Mouse (Mus musculus): ENCODE results near the gene Gm43720. TPM values are rescaled to one million over a fixed set of nuclear protein-coding genes. Genes with fewer than 3 reads are reported as not detected.
A peak's percentile ranks its signal among the peaks of the same experiment; 100 is the strongest.

Gm43720 gene
- polyA plus RNA-seq, 1 experiment = 0.16 TPM

GRCm38 (mm10) chr5:138262001-138262400, 17.8 kb downstream of the Gm43720 start:
- no peak for DNase-seq (ENCODE audit: low read depth)

GRCm38 (mm10) chr5:138260834-138261233, 18.9 kb downstream of the Gm43720 start:
- no peak for DNase-seq (ENCODE audit: low read depth)

GRCm38 (mm10) chr5:138260051-138260450, 19.7 kb downstream of the Gm43720 start:
- DNase-seq (ENCODE audit: low read depth) = no peak

GRCm38 (mm10) chr5:138258993-138259392, 20.8 kb downstream of the Gm43720 start:
- no peak for DNase-seq (ENCODE audit: low read depth)

GRCm38 (mm10) chr5:138258542-138258941, 21.2 kb downstream of the Gm43720 start:
- no peak for DNase-seq (ENCODE audit: low read depth)

GRCm38 (mm10) chr5:138258078-138258477, 21.7 kb downstream of the Gm43720 start:
- no peak for DNase-seq (ENCODE audit: low read depth)

- DNase-seq (ENCODE audit: low read depth) = no peak
These were observed 22.2 kb downstream of the Gm43720 start for GRCm38 (mm10) chr5:138257585-138257978.

GRCm38 (mm10) chr5:138256966-138257584, 22.7 kb downstream of the Gm43720 start:
- DNase-seq (ENCODE audit: low read depth) = no peak

GRCm38 (mm10) chr5:138256094-138256467, 23.7 kb downstream of the Gm43720 start:
- no peak for DNase-seq (ENCODE audit: low read depth)

GRCm38 (mm10) chr5:138255353-138256093, 24.2 kb downstream of the Gm43720 start, which contains the start of gene Lamtor4:
Gene Lamtor4 (plus strand): TSS chr5:138255482.
- DNase-seq (ENCODE audit: low read depth) = peak; percentile 90

- DNase-seq (ENCODE audit: low read depth) = no peak
These were observed 26.7 kb downstream of the Gm43720 start for GRCm38 (mm10) chr5:138253061-138253460.

- no peak for DNase-seq (ENCODE audit: low read depth)
These were observed 28.6 kb downstream of the Gm43720 start for GRCm38 (mm10) chr5:138251144-138251543.

- DNase-seq (ENCODE audit: low read depth) = no peak
These were observed 38.2 kb downstream of the Gm43720 start for GRCm38 (mm10) chr5:138241511-138241910.

GRCm38 (mm10) chr5:138234224-138234623, 45.5 kb downstream of the Gm43720 start:
- no peak for DNase-seq (ENCODE audit: low read depth)

- DNase-seq (ENCODE audit: low read depth) = no peak
These were observed 46.0 kb downstream of the Gm43720 start for GRCm38 (mm10) chr5:138233778-138234177.

- no peak for DNase-seq (ENCODE audit: low read depth)
These were observed 50.2 kb downstream of the Gm43720 start for GRCm38 (mm10) chr5:138229511-138229910.

- DNase-seq (ENCODE audit: low read depth) = no peak
These were observed 51.7 kb downstream of the Gm43720 start for GRCm38 (mm10) chr5:138228026-138228425.

GRCm38 (mm10) chr5:138227367-138227766, 52.4 kb downstream of the Gm43720 start:
- no peak for DNase-seq (ENCODE audit: low read depth)

GRCm38 (mm10) chr5:138226491-138226890, 53.3 kb downstream of the Gm43720 start:
- no peak for DNase-seq (ENCODE audit: low read depth)

GRCm38 (mm10) chr5:138225700-138226099, 54.1 kb downstream of the Gm43720 start, which contains the start of gene Nxpe5:
Gene Nxpe5 (plus strand): TSS chr5:138225898.
- no peak for DNase-seq (ENCODE audit: low read depth)

GRCm38 (mm10) chr5:138223287-138223686, 56.5 kb downstream of the Gm43720 start:
- DNase-seq (ENCODE audit: low read depth) = no peak

- DNase-seq (ENCODE audit: low read depth) = no peak
These were observed 57.6 kb downstream of the Gm43720 start for GRCm38 (mm10) chr5:138222111-138222510.

GRCm38 (mm10) chr5:138219864-138220263, 59.9 kb downstream of the Gm43720 start:
- DNase-seq (ENCODE audit: low read depth) = no peak
